Mouse (Mus musculus): ENCODE measurements around the gene Esyt2.

Gene Esyt2

DNA sequence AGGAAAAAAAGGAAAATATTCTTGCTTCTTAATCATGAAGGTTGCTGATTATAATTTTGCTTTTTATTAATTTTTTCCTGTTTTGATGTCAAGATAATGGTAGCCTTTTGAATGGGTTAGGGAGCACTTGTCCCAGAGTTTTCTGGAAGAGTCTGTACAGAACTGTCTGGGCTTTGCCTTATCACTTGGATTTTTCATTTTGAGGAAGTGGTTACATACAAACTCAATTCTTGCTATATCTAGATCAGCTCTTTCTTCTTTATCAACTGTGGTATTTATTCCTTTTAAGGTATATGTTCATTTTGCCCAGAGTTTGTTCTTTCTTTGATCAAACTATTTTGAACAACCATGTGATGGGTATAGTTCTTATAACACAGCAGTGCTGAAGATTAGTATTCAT lies 81.1 kb downstream of the Esyt2 start:
- DNase-seq (ENCODE audit: low spot score): no peak

DNA sequence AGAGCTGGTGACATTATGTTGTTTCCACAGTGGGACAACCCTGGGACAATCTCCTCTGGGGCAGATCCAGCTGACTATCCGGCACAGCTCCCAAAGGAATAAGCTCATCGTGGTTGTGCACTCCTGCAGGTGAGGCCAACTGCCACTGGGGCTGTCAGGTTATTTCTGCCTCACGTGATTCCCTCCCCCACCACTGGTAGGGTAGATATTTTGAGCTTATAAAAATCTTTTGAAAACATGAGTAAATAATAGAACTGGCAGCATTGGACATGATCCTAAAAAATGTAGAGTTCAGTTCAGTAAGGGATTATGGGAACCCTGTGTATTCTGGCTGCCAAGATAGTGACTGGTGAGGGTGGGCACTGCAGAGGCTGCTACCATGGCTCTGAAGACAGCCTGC lies 85.9 kb downstream of the Esyt2 start:
- no peak for DNase-seq (ENCODE audit: low spot score)

DNA sequence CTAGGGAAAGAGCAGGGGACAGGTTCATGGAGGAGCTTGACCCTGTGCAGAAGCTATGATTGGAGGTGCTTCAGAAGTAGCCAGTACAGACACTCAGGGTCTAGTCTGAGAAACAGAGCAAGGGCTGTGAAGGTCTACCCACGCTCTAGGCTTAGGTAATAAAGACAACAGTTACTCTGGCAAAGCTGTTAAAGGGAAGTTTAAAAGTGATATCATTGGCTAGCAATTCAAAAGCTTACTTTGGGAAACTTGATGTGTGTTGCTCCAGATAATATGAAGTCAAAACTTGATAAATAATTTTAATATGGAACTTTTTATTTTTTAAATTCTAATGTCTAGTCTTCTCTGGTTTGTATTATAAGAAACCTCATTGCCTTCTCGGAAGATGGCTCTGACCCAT lies 86.3 kb downstream of the Esyt2 start:
- DNase-seq (ENCODE audit: low spot score): no peak

DNA sequence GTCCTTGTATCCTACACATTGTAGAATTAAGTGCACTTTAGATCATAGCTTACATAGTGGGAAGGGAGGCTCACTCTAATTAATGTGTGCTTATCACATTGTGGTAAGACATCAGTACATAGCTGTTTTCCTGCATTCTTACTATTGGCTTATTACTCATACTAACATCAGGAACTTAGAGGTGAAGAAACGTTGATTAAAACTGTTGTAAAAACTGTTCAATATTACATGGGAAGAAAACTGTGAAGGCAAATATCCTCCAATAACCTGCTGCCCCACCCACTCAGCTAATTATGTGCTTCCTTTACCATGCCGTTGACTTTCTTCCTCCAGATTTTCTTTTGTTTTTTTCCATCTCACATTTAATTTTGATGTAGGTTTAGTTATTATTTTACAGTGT lies 87.9 kb downstream of the Esyt2 start:
- DNase-seq (ENCODE audit: low spot score): no peak

DNA sequence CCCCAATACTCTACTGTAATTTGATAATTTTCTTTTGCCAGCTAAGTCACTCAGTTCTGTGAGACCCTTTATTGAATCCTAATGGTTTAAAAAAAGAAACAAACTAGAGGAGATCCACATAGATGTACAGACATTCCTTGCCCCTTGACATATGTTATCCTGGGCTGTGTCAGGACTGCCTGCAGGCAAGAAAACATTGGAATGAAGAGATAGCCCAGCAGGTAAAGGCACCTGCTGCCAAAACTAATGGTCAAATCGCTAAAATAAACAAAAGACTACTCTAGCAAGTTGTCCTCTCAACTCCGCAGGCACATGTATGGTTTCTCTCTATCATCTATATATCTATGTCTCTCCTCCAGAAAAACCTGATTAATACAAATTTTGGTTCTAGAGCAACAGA lies 102.1 kb downstream of the Esyt2 start:
- DNase-seq (ENCODE audit: low spot score): no peak

DNA sequence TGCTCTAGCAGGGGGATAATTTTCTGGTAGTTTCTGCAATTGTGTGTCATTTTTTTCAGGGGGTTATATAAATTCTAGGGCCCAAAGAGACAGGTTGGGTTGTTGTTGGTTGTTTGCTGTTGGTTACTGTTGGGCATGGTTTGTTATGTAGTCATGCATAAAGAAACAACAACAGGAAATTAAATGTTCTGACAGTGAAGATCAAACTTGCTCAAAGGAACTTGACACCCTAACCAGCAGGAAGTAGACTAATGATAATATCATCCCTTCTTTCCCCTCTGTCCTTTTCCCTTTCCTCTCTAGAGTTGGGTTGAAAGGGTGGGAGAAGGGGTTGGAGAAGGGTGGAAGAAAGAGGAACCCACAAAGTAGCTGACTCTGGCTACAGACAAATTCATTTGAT lies 103.0 kb downstream of the Esyt2 start:
- DNase-seq (ENCODE audit: low spot score): no peak

DNA sequence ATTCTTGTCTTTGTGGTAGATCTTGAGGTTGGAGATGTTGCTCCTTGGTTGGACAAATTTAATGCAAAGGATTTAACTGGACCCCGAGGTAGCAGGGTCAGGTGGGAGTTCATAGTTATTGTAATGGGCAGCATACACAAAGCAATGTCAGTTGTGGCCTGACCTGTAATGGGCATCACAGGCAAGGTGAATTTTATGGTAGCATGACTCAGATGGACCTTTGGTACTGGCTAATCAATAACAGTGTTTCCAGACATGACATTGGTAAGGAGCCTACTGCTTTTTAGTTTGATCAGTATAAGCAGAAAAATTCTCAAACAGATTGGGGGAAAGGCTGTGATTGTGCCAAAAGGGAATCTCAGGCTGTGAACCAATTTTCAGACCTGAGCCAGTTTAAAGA lies 105.8 kb downstream of the Esyt2 start:
- DNase-seq (ENCODE audit: low spot score): no peak

DNA sequence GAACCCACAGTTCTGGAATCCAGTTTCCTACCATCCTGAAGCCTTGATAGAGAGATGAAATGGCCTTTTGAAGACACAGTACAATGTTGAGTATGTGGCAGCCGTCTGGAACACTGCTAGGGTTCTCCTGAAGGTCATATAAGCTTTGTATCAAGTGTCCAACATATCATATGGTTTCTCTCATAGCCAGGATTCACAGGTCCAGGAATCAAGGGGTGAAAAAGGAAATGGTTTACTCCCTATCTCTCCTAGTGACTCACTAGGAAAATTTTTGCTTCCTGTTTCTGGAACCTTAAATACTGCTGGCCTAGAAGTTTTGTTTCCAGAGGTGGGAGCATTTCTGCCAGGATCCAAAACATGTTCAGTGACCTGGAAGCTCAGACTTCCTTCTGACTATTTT lies 108.9 kb downstream of the Esyt2 start:
- no peak for DNase-seq (ENCODE audit: low spot score)

DNA sequence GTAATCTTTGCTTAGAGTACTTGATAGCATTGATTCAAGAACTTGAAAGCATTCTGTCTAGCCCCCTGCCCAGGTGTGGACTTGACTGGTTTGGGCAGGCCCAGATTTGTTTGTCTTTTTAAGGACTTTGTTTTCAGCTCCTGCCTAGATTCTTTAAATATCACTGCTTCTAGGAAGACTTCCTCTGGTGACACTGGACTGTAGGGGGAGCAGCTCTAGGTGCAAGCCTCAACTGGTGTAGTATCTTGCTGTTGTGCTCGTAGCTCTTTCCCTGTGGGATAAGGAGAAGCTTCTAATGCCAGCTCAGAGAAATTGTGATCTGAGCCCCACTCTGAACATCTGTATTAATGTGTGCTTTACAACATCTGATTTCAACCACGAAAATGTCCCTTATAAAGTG lies 113.3 kb downstream of the Esyt2 start:
- DNase-seq (ENCODE audit: low spot score): no peak

DNA sequence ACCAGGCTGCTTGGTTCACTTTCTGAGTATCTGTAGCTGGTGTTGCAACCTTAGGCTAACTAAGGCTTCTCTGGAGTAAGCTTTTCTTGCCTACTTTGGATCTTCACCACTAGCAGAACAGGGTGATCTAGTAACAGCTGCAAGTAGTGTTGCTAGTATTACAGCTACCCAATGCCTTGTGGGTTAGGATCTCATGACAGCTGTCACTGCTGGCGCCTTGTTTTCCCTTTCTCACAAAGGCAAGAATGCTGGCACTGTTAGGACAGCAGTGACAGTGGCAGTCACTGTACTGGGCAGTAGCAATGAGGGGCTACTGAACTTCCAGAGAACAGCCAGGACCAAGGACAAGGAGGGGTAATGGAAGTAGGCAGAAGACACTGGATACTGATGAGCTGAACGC lies 114.3 kb downstream of the Esyt2 start:
- no peak for DNase-seq (ENCODE audit: low spot score)

DNA sequence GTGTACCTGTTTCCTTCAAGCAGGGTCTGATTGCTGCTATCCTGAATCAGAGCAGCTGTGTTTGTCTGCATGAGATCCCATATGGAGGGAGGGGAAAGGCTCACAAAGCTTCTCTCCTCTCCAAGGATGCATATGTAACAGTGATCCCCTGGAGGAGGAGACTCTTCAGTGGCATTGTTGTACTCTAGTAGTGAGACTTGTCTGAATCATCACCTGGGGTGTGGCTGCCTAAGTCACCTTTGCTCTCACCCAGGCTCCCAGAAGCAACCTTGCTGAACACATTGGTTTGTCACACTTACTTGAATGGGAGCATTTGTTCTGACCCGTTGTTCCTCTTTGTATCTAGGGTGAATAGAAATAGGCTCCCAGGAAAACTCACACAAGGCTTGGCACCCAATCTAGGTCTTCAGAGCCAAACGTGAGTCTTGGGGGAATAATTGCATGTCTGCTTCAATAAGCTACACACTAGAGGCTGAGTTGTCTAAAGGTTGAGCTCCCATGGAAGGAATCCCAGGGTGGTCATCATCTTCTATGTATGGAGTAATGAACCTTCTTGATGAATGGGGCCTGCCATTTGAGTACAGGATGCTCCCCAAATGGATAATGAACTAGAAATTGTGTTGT lies 115.2 kb downstream of the Esyt2 start:
- no peak for DNase-seq (ENCODE audit: low spot score)

DNA sequence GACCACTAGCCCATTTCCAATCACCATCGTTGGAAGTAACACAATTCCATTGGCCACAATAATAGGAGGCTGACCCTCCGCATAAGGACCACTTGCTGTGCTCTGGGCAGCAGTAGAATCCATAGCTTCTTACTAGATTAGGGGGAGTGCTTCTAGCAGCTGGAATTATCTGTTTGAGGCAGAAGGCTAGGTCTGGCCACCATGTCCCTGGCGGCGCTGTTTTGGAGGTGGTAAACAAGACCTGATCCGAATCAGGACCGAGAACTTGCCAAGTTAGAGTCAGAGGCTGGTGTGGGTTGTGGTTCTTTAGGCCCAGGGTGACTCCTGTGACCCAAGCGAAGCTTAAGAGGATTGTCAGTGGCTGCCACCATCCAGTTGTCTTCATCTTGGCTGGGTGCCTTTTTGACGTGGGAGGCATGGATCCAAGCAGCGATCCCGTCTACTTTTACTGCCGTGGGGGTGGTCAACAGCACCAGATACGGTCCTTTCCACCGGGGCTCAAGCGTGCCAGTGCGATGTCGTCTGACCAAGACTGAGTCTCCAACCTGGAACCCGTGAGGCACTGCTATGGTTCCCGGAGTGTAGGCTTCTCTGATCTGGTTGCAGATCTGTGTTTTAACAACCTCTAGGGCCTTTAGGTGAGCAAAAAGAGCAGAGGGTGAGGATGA lies 123.2 kb downstream of the Esyt2 start:
- DNase-seq (ENCODE audit: low spot score): no peak

DNA sequence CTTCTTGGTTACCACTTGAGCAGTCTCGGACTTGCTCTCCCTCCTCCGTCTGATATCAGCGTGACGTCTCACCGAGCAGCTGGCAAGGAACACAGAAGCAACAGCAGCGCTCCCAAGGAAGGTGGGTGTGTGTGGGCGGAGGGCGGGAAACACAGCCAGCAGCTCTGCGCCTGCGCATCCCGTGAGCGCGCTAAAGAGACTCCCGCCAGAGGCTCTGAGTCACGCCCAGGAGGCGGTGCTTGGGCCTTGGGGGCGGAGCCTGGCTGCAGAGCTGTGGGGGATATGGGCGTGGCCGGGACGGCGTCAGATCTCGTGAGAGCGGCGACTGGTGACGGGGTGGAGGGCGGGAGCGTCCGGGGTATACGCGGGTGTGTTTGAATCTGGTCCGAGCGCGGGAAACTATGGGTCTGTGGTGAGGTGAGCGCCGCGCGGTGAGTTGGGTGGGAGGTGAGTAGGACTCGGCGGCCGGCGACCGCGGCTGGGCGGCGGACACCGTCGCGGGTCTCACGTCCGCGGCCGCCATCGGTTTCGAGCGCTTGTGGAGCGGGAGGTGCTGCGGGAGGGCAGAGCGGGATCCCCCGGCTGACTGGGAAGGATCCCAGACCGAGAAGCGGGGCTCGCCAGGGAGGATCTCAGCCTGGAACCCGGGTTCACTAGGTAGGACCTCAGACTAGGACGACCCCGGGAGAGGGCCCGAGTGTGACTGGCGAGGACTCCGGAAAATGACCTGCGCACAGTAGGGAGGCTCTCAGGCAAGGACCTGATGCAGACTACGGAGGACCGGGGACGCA lies 124.2 kb downstream of the Esyt2 start, which contains the start of gene Ncapg2:
TSS of gene Ncapg2 (plus strand) at position 358 of the 791 bp plus-strand sequence.
- peak; percentile 84 for DNase-seq (ENCODE audit: low spot score)

DNA sequence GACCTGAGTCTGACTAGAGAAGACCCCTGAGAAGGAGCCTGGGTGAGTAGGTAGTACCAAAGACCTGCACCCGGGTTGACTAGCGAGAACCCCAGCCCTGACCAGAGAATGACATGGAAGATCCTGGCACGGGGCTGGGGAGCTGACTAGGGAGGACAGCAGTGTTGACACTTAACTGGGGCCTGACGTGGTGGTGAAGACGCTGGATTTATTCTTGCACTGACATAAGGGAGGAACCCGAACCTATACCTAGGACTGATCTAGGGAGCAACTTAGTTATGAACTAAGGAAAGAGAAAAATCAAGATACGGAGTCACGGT lies 124.8 kb downstream of the Esyt2 start:
- DNase-seq (ENCODE audit: low spot score): no peak

DNA sequence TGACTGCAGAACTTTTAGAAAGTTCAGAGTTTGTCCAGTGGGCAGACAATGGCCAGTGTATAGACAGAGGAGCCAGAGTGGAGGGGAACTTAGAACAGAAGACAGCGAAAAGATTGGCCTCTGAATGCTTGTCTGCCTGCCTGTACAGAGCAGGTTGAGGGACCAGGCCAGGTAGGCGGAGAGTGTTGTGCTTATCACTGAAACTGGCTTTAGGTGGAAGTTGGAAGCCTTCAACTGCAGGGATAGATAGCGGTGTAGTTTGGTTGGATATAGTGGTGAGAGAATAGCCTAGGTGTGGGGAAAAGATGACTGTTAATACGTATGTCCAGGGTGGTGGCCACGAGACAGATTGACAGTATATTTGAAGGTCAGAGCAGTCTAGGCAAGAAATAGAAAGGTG lies 126.9 kb downstream of the Esyt2 start:
- no peak for DNase-seq (ENCODE audit: low spot score)

DNA sequence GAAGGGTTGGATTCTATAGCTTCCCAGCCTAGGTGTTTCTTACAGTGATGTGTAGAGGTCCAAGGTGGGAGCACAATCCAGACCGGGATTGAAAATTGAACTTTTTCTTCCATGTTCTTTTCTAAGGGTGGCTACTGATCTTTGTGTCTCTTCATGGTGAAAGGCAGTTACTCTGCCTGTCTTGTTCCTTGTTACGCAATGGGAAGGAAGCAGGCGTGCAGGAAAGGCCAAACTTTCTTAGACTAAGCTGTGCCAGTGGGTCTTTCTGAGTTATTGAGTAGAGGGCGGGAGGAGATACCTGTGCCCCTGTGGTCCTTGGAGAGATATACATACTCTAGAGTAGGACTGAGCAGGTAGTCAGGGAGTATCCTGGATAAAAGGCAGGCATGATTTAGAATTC lies 133.9 kb downstream of the Esyt2 start:
- DNase-seq (ENCODE audit: low spot score): no peak

DNA sequence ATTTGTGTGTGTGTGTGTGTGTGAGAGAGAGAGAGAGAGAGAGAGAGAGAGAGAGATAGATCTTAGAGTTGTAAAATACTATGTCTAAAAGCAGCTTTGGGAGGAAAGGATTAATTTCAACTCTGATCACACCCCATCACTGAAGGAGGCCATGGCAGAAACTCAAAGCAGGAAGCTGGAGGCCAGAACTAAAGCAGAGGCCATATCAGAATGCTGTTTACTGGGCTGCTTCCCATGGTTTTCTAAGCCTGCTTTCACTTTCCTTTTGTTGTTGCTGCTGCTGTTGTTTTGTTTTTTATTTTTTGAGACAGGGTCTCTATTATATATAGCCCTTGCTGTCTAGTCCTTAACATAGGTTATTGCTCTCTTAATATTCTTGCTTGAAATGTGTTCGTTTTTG lies 135.5 kb downstream of the Esyt2 start:
- DNase-seq (ENCODE audit: low spot score): no peak

DNA sequence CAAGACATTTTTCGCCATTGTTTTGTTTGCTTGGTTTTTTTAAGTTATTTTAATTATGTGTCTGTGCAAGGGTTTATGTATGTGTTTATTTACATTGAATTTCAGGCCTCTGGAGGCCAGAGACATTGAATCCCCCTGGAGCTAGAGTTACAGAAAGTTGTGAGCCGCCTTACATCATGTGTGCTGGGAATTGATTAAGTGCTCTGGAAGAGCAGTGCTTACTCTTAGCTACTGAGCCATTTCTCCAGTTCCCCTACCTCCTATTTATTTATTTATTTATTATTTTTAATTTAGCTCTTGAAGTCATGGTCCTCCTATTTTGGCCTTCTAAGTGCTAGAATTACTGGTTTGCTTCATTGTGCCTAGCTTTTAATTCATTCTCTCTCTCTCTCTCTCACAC lies 140.7 kb downstream of the Esyt2 start:
- no peak for DNase-seq (ENCODE audit: low spot score)

DNA sequence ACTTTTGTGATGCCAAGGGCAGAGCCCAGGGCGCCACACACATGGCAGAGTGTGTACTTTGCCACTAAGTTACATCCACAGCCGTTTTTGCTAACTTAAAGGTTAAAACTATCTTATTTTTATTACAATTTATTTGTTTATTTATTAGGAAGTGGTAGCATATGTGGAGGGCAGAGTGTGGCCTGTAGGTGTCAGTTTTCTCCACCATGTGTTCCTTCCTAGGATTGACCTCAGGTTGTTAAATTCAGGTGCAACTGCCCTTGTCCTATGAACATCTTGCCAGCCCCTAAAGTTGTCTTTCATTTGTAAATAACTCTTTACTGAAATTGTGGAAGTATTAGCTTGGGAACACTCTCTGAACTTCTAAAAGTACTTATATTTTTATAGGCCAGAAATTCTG lies 144.4 kb downstream of the Esyt2 start:
- no peak for DNase-seq (ENCODE audit: low spot score)

DNA sequence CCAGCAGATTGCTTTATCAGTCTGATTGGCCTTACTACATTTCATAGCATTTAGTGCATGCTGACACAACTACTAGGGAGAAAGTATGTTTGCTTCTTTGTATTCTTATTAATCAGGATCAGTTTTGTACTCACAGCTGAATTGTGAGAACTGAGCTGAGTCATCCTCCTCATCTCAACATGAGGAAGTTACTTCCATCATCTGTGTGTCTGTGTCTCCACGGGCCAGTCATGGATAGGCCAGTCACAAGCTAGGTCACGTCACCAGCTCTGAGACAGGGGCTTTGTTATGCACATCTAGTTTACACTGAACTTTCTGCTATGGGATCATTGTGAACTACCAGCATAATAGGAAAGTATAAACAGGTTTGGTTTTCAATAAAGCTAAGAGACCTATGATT lies 152.7 kb downstream of the Esyt2 start:
- DNase-seq (ENCODE audit: low spot score): no peak

DNA sequence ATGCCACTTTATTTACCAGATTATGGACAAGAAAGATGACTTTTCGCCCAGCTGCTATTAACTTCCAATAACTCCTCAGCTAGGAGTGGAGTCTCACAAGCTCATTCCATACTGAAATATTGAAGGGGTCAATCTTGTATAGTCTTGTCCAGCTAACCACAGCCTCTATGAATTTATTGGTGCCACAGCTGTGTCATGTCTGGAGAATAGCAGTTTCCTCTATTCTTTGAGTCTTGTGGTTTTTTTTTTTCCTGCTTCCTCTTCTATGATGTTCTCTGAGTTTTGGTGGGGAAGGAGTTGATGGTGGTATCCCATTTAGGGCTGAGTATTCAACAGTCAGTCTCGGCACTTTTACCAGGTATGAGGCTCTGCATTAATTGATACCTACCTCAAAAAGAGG lies 154.2 kb downstream of the Esyt2 start:
- no peak for DNase-seq (ENCODE audit: low spot score)

DNA sequence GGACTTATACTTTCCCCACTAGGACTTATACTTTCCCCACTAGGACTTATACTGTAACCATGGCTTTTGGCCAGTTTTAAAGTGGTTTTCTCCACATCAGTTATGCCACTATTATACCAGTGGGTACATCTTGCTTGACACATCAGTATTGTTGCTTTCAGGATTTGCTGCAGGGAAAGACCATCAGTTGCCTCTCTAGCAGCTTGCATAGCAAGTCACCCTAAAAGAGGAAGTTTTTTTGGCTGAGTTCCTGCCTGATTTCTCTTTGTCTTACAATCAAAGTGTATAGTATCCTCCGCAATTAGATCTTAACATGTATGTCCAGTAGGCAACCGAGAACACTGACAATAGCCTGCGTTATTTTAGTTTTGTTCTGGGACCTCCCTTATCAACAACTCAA lies 155.1 kb downstream of the Esyt2 start:
- no peak for DNase-seq (ENCODE audit: low spot score)

DNA sequence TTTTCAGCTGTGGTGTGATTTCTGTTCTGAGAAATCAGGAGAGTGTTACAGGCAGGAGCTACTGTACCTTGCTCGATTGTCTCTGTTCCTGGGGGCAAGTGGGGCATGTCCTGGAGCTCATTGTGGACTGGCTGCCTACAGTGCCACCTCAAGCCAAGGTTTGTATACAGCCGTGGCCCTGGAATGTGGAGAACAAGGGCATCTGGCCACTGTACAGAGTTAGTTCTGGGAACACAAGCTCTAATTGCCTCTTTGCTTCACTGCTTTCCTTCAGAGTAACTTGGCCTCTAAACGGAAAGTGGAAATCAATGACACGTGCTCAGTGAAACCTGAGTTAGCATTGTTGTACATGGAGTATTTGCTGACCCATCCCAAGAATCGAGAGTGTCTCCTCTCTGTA lies 157.6 kb downstream of the Esyt2 start:
- no peak for DNase-seq (ENCODE audit: low spot score)

Data from layer of hippocampus, adult 9-10 months (tissue).